Mouse (Mus musculus): Measurements from ENCODE around the gene Pde4dip.

Gene Pde4dip

DNA sequence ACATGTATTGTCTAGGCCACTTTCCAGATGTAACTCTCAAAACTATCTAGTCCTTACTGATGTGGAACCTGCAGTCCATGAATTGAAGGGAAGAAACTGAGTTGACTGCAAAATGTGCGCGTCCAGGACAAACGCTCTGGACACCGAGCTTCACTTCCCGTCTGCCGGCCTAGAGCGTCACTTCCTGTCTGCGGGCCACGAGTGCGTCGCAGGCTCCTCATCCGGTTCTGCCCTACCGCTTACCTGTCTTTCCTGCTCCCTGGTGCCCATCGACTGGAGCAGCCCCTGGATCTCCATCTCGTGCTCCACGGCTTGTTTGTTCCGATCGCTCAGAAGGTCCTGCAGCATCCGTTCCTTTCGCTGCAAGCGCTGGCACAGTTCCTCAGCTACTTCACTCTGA lies 136.9 kb downstream of the Pde4dip start:
- DNase-seq (ENCODE audit: low spot score), result no peak

DNA sequence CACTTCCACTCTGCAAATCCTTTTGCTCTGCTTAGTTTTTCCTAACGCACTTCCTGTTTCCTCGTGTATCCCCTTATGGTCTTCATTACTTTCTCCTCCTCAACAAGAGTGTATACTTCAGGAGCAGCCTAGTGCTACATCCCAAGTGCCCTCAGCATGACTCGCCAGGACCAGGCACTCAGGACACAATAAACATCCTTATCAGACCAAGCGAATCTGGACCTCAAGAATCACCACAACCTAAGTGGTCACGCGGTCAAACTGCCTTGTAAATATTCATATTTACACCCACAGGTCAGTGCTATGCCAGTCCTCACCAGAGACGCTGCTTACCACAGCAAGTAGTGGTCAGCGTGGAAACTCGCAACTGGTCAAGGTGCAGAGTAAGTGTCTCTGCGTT lies 139.7 kb downstream of the Pde4dip start:
- DNase-seq (ENCODE audit: low spot score), result no peak

DNA sequence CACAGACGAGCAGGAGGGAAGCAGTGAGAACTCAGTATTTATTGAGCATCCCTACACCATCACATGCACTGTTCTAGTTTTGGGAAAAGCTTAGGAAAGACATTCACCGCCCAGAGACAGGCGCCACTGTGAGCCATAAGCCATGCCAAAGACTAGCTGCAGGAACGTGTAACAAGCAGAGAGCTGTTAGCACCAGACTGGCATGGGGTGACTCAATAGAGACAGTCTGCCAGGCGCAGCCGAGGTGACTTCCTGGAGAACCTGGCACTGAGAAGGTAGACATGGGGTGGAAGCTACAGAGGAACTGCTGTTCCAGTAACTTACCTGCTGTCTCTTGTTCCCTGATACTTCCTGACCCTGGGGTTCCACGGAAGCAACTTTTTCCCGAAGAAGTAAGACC lies 145.7 kb downstream of the Pde4dip start:
- DNase-seq (ENCODE audit: low spot score), result no peak

DNA sequence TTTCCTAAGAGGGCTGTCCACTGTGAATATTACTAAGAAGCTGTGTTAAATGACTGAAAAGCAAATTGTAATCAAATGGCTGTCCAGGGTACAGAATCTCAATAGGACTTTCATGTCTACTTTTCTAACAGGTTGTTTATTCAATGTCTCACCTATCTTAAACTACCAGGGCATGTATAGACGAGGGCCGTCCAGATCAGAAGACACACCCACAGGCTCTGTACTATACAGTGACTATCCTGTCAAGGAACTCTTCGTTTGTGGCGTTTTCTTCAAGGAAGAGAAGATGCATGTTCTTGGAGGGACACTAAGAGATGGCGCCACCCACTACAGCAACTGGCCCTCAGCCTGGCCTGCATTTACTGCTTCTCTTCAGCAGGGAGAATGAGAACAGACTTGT lies 152.9 kb downstream of the Pde4dip start:
- no peak for DNase-seq (ENCODE audit: low spot score)

DNA sequence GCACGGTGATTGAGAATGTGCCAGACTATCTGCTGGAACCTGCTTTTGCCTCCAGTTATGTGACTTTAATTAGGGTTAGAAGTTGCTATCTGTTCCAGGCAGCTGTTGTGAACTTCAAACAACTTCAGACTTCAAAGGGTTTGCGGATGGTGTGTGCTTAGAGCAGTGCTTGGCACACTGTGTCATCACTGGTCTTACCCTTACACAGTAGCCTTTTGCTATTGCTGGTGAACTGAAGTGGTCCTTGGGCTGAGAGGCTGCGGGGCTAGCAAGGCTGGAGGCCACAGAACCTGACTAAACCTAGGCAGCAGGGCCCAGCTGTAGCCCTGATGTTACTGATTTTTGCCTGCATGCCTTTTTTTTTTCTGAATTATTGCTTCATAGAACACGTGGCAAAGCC lies 154.2 kb downstream of the Pde4dip start:
- no peak for DNase-seq (ENCODE audit: low spot score)

DNA sequence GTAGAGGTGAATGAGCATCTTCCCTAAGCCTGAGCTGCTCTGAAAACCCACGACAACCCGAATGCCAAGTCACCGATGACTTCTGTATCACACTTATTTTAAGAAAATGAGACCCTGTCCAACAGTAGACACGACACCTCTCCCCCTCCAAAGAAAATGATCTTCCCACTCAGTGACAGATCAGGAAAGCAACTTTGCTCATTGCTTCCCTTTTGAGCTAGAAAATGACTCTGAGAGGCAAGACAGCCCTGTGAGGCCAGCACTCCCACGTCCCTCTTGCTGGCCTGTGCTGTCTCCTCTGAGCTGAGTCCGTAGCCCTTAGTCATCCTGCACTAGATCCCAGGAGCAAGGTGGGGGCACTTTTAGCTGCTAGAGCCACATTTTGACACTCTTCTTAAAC lies 155.9 kb downstream of the Pde4dip start:
- no peak for DNase-seq (ENCODE audit: low spot score)

DNA sequence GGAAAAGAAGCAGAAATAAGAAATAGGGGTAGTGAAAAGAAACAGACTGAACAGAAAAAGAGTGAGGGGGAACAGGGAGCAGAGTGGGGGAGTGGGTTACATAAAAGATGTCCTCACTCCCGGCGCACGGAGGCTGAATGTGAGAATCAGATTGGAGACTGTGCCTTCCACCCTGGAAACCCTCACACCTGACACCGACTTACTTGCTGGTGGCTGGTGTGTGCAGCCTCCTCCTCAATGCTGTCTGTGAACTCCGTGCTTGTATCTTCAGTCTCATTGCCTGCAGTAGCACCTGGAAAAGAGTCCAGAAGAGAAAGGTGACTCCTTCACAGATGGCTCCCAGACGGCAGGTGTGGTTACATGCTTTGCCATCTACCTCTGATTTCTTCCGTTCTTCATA lies 157.9 kb downstream of the Pde4dip start:
- no peak for DNase-seq (ENCODE audit: low spot score)

DNA sequence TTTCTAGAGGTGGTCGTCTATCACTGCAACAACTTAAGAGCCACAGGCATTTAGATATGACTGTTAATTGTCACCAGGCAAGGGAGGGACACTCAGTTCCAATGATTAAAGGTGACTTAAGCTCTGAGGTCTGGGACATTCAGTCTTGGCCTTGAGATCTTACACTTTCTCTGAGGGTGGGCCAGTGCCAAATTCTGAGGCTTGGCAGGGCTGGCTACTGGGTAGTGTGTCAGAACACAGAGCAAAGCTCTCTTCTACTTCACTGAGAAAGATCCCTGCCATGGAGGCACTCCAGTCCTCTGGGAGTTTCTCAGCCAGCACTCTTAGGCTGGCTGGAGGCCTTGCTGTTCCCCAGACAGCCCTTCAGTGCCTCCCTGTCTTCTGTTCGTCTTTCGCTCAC lies 158.4 kb downstream of the Pde4dip start:
- DNase-seq (ENCODE audit: low spot score), result no peak

DNA sequence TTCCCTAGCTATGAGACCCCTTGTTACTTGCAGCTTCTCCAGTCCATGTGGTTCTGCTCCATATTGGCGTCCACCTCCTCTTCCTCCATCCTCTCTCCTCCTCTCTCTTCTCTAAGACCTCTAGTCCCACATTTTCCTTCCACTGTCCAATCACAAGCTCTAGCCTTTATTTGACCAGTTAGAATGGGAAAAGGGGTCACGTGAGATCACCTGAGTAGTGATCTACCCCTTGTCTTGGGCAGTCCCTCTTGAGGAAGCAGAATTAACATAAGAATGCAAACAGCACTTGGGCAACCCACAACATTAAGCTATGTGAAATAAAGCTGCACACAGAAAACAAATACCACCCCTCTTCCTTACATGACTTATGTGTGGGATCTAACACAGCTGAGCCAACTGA lies 160.7 kb downstream of the Pde4dip start:
- DNase-seq (ENCODE audit: low spot score), result no peak

DNA sequence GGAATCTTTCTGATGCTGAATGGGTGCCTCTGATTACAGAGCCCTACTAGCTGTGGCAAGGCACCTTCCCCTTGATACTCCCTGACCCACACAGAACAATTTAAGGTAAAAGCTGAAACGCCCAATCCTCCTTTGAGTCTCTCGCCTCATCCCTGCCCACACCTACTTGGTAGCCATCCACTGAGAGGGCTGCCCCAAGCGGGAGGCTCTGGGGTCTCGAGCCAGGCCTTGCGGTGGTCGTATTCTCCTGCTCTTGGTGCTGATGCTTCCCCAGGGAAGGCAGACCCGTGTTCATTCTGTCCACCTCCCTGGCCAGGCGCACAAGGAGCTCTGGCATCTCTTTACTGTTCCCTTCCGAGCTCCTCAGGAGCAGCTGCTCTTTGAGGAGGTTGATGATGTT lies 169.4 kb downstream of the Pde4dip start:
- no peak for DNase-seq (ENCODE audit: low spot score)

DNA sequence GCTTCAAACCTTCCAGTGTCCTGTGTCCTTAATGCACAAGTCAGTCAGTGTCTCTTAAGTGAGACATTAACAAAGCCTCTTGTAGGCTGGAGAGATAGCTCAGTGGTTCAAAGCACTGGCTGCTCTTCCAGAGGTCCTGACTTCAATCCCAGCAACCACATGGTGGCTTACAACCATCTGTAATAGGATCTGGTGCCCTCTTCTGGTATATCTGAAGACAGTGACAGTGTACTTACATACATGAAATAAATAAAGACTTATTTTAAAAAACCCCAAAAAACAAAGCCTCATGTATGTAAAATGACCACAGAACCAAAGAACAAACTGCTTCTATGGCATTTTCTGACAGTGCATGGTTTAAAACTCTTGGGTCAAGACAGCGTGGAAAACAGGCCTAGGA lies 172.6 kb downstream of the Pde4dip start:
- no peak for DNase-seq (ENCODE audit: low spot score)

DNA sequence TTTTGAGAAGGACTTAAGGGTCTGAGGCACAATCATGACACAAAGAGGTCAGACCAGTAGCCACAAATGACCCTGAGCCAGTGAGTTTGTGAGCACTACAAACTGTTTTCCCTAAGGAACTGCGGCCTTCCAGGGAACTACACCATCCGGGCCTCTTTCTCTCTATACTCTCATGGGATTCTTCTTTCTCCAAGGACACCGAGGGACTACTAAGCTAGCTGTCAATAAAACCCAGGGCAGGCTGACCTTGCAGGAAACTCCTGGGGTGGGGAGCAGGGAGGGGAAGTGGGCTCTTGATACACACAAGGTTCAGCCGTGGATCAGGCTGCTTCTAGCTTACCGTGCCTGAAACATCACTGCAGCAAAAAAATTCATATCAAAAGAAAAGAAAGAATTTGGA lies 177.6 kb downstream of the Pde4dip start:
- no peak for DNase-seq (ENCODE audit: low spot score)

DNA sequence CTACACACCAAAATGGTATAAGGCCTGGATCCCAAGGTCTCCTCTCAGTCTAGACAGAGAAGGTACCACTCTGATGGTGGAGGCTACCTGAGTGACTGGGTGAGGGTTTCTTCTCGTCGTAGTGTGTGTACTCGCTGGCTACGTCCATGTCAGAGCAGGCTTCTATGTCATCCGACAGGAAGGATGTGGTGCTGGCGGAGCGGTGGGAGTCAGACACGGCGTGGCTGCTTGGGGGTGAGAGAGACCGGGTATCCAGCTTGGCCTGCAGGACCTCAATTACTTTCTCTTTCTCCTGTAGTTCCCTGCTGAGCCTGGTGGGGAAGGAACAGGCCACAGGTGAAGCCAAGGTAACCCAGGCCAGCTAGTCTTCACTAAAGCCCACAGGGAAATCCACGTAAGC lies 178.4 kb downstream of the Pde4dip start:
- no peak for DNase-seq (ENCODE audit: low spot score)

DNA sequence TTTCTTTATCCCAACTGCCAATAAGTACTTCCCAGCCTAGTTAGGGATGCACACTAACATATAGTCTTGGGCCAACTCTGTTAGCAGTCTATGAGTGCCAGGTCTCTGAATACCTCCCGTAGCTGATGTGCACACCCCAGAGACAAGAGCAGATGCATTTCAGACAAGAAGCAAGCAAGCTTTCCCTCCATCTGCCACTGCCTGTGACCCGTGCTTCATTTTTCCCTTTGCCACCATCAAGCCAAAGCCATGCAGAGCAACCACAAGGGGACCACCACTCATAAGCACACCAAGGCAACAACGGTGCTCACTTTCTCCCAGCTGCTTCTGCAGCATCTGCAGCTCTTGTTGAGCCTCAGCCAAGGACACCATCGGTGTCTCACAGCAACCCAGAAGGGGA lies 181.9 kb downstream of the Pde4dip start:
- no peak for DNase-seq (ENCODE audit: low spot score)

DNA sequence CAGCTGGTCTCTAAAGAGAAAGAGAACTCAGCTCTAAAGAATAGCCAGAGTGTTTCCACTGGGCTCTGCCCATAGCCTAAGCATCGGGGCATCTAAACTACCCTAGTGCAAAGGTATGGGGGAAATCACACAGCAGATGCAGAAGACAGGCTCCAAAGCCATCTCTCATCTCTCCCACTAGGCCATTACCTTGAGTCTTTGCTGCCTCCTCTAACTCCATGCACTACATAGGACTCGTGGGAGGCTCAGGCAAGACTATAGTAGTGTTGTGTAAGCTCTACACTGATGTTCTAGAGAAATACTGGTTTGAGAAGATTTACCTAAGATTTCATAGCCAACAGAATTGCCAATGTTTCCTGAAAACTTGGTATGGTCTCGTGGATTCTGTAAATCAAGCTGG lies 183.0 kb downstream of the Pde4dip start:
- no peak for DNase-seq (ENCODE audit: low spot score)

DNA sequence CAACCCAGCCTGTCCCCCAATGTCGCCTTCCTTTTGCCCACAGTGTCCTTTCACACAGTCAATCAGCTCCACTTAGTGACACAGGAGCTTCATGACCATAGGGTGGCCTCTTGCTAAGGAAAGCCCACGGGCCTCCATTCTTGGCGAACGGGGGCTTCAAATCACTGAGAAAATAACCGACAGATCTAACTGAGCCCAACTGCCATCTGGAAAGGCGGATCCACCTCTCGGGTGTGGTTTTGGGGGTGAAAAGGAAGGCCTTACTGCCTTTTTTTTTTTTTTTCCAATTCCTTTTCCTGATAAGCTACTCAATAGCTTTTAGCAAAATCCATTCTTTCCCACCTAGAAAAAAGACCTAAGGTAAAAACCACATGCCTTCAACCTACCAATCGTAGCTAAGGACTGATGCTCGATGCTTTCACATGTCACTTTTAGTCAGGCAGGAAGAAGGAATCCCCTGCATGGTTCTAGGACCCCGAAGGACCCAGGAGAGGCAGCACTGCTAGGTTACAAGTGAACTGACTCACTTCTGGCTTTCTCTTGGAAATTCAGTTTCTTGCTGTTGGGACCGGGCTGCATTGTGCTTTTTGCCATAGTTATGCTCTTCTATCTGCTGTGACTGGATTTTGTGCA lies 185.9 kb downstream of the Pde4dip start:
- DNase-seq (ENCODE audit: low spot score), result no peak

DNA sequence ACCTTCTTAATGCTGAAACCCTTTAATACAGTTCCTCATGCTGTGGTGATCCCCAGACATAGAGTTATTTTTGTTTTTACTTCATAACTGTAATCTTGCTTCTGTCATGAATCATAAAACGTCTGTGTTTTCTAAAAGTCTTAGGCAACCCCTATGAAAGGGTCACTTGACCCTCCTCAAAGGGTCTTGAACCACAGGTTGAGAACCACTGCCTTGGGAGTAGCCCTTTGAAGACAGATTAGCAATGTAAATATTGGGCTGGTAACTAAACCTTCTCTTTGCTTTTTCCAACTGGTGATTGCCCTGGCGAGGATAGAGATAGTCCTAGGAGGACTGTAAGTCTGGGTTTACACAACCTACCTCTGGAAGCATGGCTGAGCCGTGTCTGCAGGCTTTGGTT lies 187.3 kb downstream of the Pde4dip start:
- DNase-seq (ENCODE audit: low spot score), result no peak

DNA sequence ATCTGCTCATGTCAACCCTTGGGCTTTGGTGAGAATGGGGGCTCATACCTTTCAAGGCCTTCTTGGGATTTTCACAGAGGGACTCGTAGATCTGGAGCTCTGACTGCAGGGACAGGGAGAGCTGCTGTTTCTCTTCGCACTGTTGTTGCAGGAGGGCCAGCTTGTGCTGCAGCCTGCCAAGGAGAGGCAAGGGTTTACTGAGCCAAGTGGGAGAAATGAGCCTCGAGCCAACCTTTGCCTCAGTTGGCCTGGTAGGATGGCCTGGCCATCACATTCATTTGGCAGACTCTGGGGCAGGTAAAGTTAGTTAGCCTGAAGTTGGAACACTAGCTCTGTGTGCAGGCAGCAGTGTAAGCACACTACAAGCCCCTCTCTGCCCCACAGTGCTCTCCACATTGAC lies 189.4 kb downstream of the Pde4dip start:
- no peak for DNase-seq (ENCODE audit: low spot score)

DNA sequence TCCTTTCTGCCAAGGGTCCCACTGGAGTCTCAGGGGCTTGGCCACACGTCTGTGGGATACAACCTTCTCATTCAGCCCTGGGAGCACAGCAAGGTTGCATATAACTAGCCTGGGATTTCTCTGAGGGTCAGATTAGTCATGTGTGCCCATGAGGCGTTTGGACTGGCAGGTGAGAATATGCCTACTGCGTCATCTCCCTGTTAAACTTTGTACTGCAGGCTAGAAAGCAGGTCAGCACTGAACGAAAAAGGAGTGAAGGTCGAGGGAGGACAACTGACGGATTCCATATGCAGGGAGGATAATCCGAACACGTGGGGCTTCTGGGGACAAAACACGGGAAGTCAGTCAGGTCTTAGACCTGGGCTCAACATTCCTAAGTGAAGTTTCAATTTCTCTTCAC lies 191.2 kb downstream of the Pde4dip start:
- DNase-seq (ENCODE audit: low spot score), result no peak

DNA sequence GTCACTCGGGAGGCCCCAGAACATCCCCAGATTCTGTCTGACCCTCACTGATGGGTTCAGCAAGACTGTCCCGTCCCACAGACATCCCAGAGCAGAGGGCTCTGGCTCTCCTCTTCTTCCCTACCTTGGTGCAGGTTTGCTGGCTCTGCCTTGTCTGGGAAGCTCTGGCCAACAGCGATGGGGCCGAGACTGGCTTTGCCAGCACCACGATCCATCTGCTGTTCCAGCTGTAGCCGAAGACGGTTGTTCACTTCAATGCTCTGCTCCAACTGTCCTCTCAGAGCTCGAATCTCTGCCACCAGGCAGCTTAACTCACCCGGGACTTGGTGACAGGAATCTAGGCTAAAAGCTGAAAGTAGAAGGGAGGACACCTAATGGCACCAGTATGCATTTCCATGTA lies 191.6 kb downstream of the Pde4dip start:
- no peak for DNase-seq (ENCODE audit: low spot score)

DNA sequence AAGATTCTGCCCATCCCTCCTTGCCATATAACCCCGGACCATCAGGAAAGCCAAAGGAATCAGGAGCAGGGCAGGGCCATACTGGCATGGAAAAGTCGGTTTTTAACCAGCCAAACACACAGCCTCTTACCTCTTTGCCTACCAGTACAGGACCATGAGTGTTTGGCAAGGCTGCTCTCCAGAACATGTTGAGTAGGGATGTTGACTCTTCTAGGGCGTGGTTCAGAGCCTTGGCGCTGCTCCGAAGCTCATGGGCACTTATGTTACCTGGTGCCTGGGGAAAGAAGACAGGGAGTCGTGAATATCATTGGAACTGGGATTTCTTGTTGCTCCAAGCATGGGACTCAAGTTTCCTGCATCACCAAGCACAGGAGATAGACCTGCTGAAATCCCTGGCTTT lies 194.7 kb downstream of the Pde4dip start:
- DNase-seq (ENCODE audit: low spot score), result no peak

DNA sequence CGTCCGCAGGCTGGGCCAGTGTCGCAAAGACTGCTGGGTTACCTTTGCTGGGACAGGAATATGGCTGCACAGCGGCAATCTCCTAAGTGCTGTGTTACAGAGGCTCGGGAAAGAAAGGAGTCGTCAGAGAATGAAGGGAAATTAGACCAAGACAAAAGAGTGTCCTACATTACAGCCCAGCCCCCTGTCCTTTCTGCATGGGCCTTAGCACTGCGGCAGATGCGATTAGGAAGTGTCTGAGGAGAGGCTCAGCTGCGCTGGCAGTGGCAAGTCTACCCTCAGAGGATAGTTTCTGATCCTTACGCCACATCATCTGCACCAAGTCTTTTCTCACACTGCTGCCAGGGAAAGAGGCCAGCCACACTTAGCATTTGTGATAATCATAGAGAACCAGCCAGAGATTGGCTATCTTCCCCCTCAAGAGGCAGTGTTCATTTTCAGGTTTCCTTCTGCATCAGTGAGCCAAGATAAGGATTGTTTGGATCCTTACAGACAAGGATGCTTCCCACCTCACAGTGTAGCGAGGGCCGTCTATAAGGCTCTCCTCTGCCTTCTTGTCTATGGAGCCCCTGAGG lies 197.0 kb downstream of the Pde4dip start:
- no peak for DNase-seq (ENCODE audit: low spot score)

DNA sequence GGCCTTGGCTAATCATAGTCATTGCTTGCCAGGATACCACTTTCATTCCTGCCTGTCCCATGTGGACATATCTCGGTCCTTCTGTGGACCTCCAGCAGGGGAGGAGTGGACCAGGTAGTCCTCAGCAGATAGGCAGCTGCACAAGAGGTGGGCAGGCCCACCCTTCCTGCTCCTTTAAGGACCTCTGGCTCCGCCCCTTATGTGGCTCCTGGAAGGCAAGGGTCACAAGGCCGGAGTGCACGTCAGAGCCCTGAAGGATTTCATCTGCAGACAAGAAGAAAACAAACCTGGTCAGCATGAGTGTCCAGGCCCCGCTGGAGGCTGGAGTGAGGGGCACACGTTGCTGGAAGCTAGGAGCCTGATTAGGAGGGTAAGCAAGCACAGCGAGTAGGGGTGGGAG lies 197.9 kb downstream of the Pde4dip start:
- no peak for DNase-seq (ENCODE audit: low spot score)

DNA sequence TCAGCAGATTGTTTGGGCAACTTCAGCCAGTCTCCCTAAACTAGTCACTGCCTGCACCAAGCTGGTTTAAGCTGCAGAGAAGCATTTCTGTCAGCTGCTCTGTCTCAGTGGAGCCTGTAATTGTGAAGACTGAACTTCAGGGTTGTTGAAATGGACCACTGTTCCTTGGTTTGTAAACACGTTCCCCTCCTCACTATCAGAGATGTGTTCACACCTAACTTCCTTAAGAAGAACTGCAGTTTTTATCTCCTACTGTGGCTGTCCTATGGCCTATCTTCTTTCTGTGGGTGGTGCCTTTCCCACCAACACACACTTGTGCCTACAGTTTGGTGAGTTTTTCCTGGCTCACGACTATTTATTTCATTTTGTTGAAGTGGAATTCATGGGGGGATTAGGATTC lies 199.2 kb downstream of the Pde4dip start:
- DNase-seq (ENCODE audit: low spot score), result no peak

Data from layer of hippocampus, adult 9-10 months (tissue).